Mouse (Mus musculus) CH12.LX (cell line): ENCODE results near the gene Bdh1. TPM values are rescaled to one million over a fixed set of nuclear protein-coding genes. Genes with fewer than 3 reads are reported as not detected.

Source experiments
- DNase-seq: peaks from one replicate; pipeline ENCODE4 v3.0.0-alpha.2; 2013; ENCODE audit errors: extremely low read depth
- H3K27ac ChIP-seq: 2 replicates; pipeline ENCODE4 v1.5.1; 2012; ENCODE audit warnings: low read depth, mild to moderate bottlenecking, control low read depth, moderate library complexity; ENCODE audit not compliant: insufficient read depth
- H3K27me3 ChIP-seq: replicated peaks from 2 replicates; pipeline ENCODE3; 2012; ENCODE audit warnings: inconsistent platforms
- H3K36me3 ChIP-seq, 2 experiments: replicated peaks in 1 of 2; 2 replicates each; pipeline versions ENCODE3 to v1.6.1; 2012; ENCODE audit warnings: inconsistent platforms in 1 of 2, low read length in 1 of 2, mild to moderate bottlenecking in 1 of 2, mixed read lengths in 1 of 2, moderate library complexity in 1 of 2; ENCODE audit not compliant: control insufficient read depth in 1 of 2, insufficient read depth in 1 of 2
- H3K4me1 ChIP-seq, 2 experiments: 2 replicates each; pipeline ENCODE4 v1.6.1; 2012; ENCODE audit warnings: inconsistent platforms in 1 of 2, moderate library complexity in 1 of 2; ENCODE audit not compliant: insufficient read depth in 2 of 2, control insufficient read depth in 1 of 2
- H3K4me2 ChIP-seq: 2 replicates; pipeline ENCODE4 v1.6.1; 2012; ENCODE audit warnings: low read depth, mild to moderate bottlenecking, control low read depth; ENCODE audit not compliant: poor library complexity, insufficient read depth, severe bottlenecking
- H3K4me3 ChIP-seq, 3 experiments: fragments of 150-350 bp in 1 of 3; sonication (generic) in 1 of 3; replicated peaks in 1 of 3; 2 replicates each; pipeline versions ENCODE3 to v1.5.1; 2011 to 2012; ENCODE audit warnings: low read depth in 2 of 3, low read length in 2 of 3, mild to moderate bottlenecking in 2 of 3, moderate library complexity in 2 of 3, control low read depth in 1 of 3, improper control_type of control experiment in 1 of 3, inconsistent platforms in 1 of 3, mixed read lengths in 1 of 3; ENCODE audit not compliant: poor library complexity in 1 of 3
- H3K79me2 ChIP-seq: replicated peaks from 2 replicates; pipeline ENCODE4 v1.6.1; 2012; ENCODE audit warnings: mild to moderate bottlenecking, moderate library complexity; ENCODE audit not compliant: control insufficient read depth, poor library complexity, insufficient read depth, severe bottlenecking; ENCODE audit errors: extremely low read depth
- H3K9ac ChIP-seq: 2 replicates; pipeline ENCODE4 v1.6.1; 2012; ENCODE audit warnings: low read depth, mild to moderate bottlenecking, control low read depth, moderate library complexity; ENCODE audit not compliant: insufficient read depth
- H3K9me3 ChIP-seq: replicated peaks from 2 replicates; pipeline ENCODE3; 2012; ENCODE audit warnings: low read length, inconsistent platforms, mixed read lengths
- BHLHE40 ChIP-seq: IDR thresholded peaks from 2 replicates; pipeline ENCODE4 v1.6.1; 2011; ENCODE audit warnings: mild to moderate bottlenecking, low read depth, low read length, improper control_type of control experiment
- EP300 ChIP-seq: IDR thresholded peaks from 2 replicates; pipeline ENCODE4 v1.6.1; 2011; ENCODE audit warnings: low read length, improper control_type of control experiment
- JUND ChIP-seq: conservative IDR thresholded peaks from 2 replicates; pipeline ENCODE4 v1.6.1; 2011; ENCODE audit warnings: low read depth, low read length, improper control_type of control experiment
- MAFK ChIP-seq: IDR thresholded peaks from 2 replicates; pipeline ENCODE4 v1.6.1; 2011; ENCODE audit warnings: low read length, improper control_type of control experiment; ENCODE audit not compliant: insufficient replicate concordance
- MAX ChIP-seq: IDR thresholded peaks from 2 replicates; pipeline ENCODE4 v1.6.1; 2011; ENCODE audit warnings: low read length, improper control_type of control experiment
- MAZ ChIP-seq: IDR thresholded peaks from 2 replicates; pipeline ENCODE4 v1.6.1; 2012; ENCODE audit warnings: low read depth, mild to moderate bottlenecking, inconsistent platforms, low read length, improper control_type of control experiment, moderate library complexity
- MEF2A ChIP-seq: IDR thresholded peaks from 2 replicates; pipeline ENCODE4 v1.6.1; 2014; ENCODE audit warnings: low read depth, mild to moderate bottlenecking, inconsistent platforms, low read length, improper control_type of control experiment, borderline replicate concordance
- PAX5 ChIP-seq: IDR thresholded peaks from 2 replicates; pipeline ENCODE4 v1.6.1; 2012; ENCODE audit warnings: low read length, inconsistent platforms, mixed read lengths
- TBP ChIP-seq: conservative IDR thresholded peaks from 2 replicates; pipeline ENCODE4 v1.6.1; 2011; ENCODE audit warnings: low read depth, low read length, improper control_type of control experiment
- ZMIZ1 ChIP-seq: IDR thresholded peaks from 2 replicates; pipeline ENCODE4 v1.6.1; 2012; ENCODE audit warnings: low read depth, mild to moderate bottlenecking, inconsistent platforms, low read length, improper control_type of control experiment
- dilution Hi-C: fragments of 300-500 bp; cut with MboI; formaldehyde crosslinking; loops from 2 replicates; pipeline ENCODE4 v1.14.3; 2020; ENCODE audit warnings: low sequenced_read_pairs; ENCODE audit not compliant: extremely low pct_unique_long_range_greater_than_20kb, extremely low pct_ligation_motif_present
- in situ Hi-C: fragments of 300-500 bp; cut with MboI; formaldehyde crosslinking; loops from 3 replicates; pipeline ENCODE4 v1.14.3; 2019; ENCODE audit warnings: low sequenced_read_pairs, low pct_ligation_motif_present, low pct_unique_long_range_greater_than_20kb, mixed read lengths
- polyA plus RNA-seq: library from polyadenylated mRNA; unstranded; fragments of >175 nt; gene quantifications from 2 replicates; pipeline ENCODE4 v1.2.1, GENCODE M21; 2012; ENCODE audit warnings: low read depth; ENCODE audit not compliant: insufficient read length
- total RNA-seq, 2 experiments: library from RNA; depleted of rRNA; stranded (reverse); fragments of 300-350 nt in 1 of 2; fragments of >200 nt in 1 of 2; gene quantifications; 2 replicates each; pipeline ENCODE4 v1.2.3; 2012 to 2014

Bdh1 gene
- total and polyA plus RNA-seq, 3 experiments, result 37.9 to 110 (median 54.3) TPM

DNA sequence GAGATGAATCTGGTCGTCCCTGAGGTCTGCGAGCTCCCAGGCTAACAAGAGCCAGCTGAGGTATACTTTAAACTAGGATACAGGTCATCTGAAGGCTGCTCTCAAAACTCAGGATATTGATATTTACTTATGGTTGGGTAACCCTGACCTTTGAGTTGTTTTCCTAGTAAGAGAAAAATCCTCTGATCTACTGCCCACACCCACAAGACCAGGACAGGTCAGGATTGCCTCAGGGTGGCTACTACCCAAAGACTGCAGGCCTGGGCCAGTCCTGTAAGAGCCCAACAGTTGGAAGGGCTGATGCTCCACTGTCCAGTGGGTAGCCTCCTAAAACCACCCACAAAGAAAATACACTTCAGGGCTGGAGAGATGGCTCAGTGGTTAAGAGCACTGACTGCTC, 22.8 kb upstream of the Bdh1 start:
- Histone ChIP-seq H3K9me3 (peaks cover 14% of the 10 kb centered on the region), H3K4me2 (no peak overlapping the region), H3K9ac (no peak overlapping the region), H3K36me3 (no peaks in the 10 kb centered on the region), H3K4me1 (peaks cover 0 to 3% of the 10 kb centered on the region in 2 experiments; a peak in 1 of 4 replicates), H3K27ac (no peak overlapping the region), H3K79me2 (no peaks in the 10 kb centered on the region), H3K27me3 (no peaks in the 10 kb centered on the region)
- DNase-seq, result no peak
- dilution Hi-C loops (no loop called here), in situ Hi-C loops (no loop called here)
- TF ChIP-seq MAZ, result no peak
- TF ChIP-seq ZMIZ1, result no peak
- TF ChIP-seq, all 38 proteins: peak for 0
- no peak overlapping the region for H3K4me3 ChIP-seq

DNA sequence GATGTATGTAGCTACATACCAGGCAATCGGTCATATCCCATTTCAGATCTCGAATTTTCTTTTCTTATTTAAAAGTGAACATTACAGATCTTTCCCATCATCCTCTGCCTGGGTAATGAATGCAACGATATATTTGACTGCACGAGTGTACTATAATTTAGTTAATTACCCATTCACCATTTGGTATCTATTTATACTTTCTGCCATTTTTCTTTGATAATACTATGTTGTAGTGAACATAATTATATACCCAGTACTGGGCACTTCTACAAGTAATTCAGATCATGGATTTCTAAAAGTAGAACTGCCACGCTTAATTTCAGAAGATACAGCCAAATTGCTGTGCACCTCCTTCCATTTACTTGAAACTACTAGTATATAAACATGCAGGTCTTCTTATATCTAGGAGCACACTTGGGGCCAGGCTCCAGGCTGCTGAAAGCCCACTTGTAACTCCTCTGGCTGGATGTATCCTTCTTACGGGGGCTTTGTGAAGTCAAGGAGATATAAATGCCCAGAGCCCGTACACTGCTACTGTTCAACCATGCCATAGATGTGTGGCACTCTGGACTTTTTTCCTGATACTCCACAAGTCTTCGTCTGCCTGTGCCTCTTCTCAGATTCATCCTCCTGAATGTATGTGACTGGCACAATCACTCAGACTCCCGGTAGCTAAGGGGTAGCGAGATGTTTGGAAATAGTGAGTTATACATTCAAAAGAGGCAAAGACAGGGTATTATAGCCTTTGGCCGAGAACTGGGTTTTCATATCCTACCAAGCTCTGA, 21.0 kb upstream of the Bdh1 start:
- Histone ChIP-seq H3K27ac (no peak overlapping the region), H3K4me1 (peaks cover 0 to 3% of the 10 kb centered on the region in 2 experiments; a peak in 1 of 4 replicates), H3K9ac (no peak overlapping the region), H3K9me3 (peaks cover 12% of the 10 kb centered on the region), H3K36me3 (no peaks in the 10 kb centered on the region), H3K27me3 (no peaks in the 10 kb centered on the region), H3K79me2 (no peaks in the 10 kb centered on the region), H3K4me2 (no peak overlapping the region), H3K4me3 (no peak overlapping the region)
- no peak for DNase-seq
- no peak for TF ChIP-seq TBP
- no peak for TF ChIP-seq BHLHE40
- TF ChIP-seq ZMIZ1, result no peak
- TF ChIP-seq JUND, result no peak
- TF ChIP-seq MEF2A, result no peak
- TF ChIP-seq EP300, result no peak
- dilution Hi-C loops, result no loop called here
- in situ Hi-C loops, result no loop called here

DNA sequence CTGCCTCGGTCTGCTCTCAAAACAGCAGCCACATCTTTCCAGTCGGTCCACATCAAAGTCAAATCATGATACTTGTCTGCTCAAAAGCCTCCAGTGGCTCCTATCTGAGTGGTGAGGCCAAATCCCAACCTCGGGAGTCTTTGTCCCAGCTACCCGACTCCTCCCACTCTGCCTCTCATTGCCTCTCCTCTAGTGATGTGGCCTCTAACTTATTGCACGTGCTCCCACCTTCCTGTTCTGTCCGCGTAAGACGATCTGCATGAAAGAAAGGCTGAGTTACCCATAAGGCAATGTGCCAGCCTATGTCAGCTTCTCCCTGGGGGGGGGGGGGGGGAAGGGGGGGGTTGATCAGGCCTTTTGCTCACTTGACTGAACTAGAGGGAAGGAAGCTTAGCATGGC, 20.0 kb upstream of the Bdh1 start:
- Histone ChIP-seq H3K9me3 (peaks cover 5% of the 10 kb centered on the region), H3K27ac (no peak overlapping the region), H3K4me2 (no peak overlapping the region), H3K9ac (no peak overlapping the region), H3K36me3 (no peaks in the 10 kb centered on the region), H3K4me3 (no peak overlapping the region)
- TF ChIP-seq MAX, result 0 out of 2 replicates have a peak, but pooled peaks have one; percentile 17
- no peak for TF ChIP-seq PAX5
- peak; percentile 80 for TF ChIP-seq BHLHE40
- no peak for TF ChIP-seq MAFK
- TF ChIP-seq, all 38 proteins: peak for 2
- H3K4me1 ChIP-seq, result peaks cover 0 to 3% of the 10 kb centered on the region in 2 experiments; a peak in 1 of 4 replicates
- DNase-seq, result no peak
- no peaks in the 10 kb centered on the region for H3K79me2 ChIP-seq
- H3K27me3 ChIP-seq, result no peaks in the 10 kb centered on the region
- in situ Hi-C loops, result no loop called here
- dilution Hi-C loops, result no loop called here
